Mouse (Mus musculus) liver, embryonic 12.5 days (tissue): Measurements from ENCODE around the gene Dnaja2. TPM values are rescaled to one million over a fixed set of nuclear protein-coding genes. Genes with fewer than 3 reads are reported as not detected.

Experiments used
- ATAC-seq: fragments of 200-750 bp; cut with Nextera tagmentation; 2 replicates; pipeline ENCODE4 v1.8.0; 2017; ENCODE audit warnings: moderate number of reproducible peaks, mild to moderate bottlenecking, moderate library complexity
- H3K27ac ChIP-seq: fragments of 300-500 bp; sonication (generic); 2 replicates; pipeline ENCODE4 v1.5.1; 2016; ENCODE audit warnings: mild to moderate bottlenecking
- H3K27me3 ChIP-seq: fragments of 300-500 bp; sonication (generic); replicated peaks from 2 replicates; pipeline ENCODE4 v1.6.1; 2016; ENCODE audit warnings: mild to moderate bottlenecking, moderate library complexity
- H3K36me3 ChIP-seq: fragments of 300-500 bp; sonication (generic); 2 replicates; pipeline ENCODE4 v1.6.1; 2016; ENCODE audit warnings: mild to moderate bottlenecking, moderate library complexity
- H3K4me1 ChIP-seq: fragments of 300-500 bp; sonication (generic); 2 replicates; pipeline ENCODE4 v1.6.1; 2016
- H3K4me2 ChIP-seq: fragments of 300-500 bp; sonication (generic); 2 replicates; pipeline ENCODE4 v1.6.1; 2016; ENCODE audit warnings: mild to moderate bottlenecking, moderate library complexity
- H3K4me3 ChIP-seq: fragments of 300-500 bp; sonication (generic); 2 replicates; pipeline ENCODE4 v1.5.1; 2016; ENCODE audit warnings: mild to moderate bottlenecking, moderate library complexity
- H3K9ac ChIP-seq: fragments of 300-500 bp; sonication (generic); 2 replicates; pipeline ENCODE4 v1.6.1; 2016; ENCODE audit warnings: mild to moderate bottlenecking, moderate library complexity
- H3K9me3 ChIP-seq: fragments of 300-500 bp; sonication (generic); replicated peaks from 2 replicates; pipeline ENCODE4 v1.6.1; 2016; ENCODE audit warnings: mild to moderate bottlenecking, moderate library complexity
- WGBS: fragments of 180-500 bp; shearing (Covaris S2); methylation state at CpG from one replicate; pipeline ENCODE4 v1.1.7; 2016; ENCODE audit not compliant: insufficient replicate concordance; 5-methylcytosine and 5-hydroxymethylcytosine counted together
- polyA plus RNA-seq: library from polyadenylated mRNA; unstranded; fragments of >200 nt; fragmentation: Nextera tagmentation; extraction: Ambion mirVana; gene quantifications from 2 replicates; pipeline ENCODE4 v1.2.1, GENCODE M21; 2016

The Dnaja2 gene
- polyA plus RNA-seq = 124 TPM in 2 replicates

GRCm38 (mm10) chr8:85555181-85556145 is at the start of gene Dnaja2:
Dnaja2 (minus strand) TSS chr8:85555344.
- H3K9ac ChIP-seq = peak within 1 kb of the TSS; percentile 91

GRCm38 (mm10) chr8:85604201-85604600 is 49.1 kb upstream of the Dnaja2 start:
- 47% methylated on average over 4 of the region's 4 CpGs for WGBS
- no peak overlapping the region for H3K4me2 ChIP-seq
- H3K4me3 ChIP-seq = no peak overlapping the region
- no peaks in the 10 kb centered on the region for H3K36me3 ChIP-seq
- ATAC-seq = no peak
- H3K4me1 ChIP-seq = no peaks in the 10 kb centered on the region
- no peak overlapping the region for H3K9ac ChIP-seq
- H3K27me3 ChIP-seq = no peaks in the 10 kb centered on the region
- no peaks in the 10 kb centered on the region for H3K9me3 ChIP-seq
- H3K27ac ChIP-seq = no peak overlapping the region

More at GRCm38 (mm10) chr8:85555181-85556145, at the start of gene Dnaja2:
- H3K9me3 ChIP-seq = no peaks in the 10 kb centered on the region
- ATAC-seq = peak; percentile 93
- peak within 1 kb of the TSS; percentile 91 for H3K4me2 ChIP-seq
- peaks cover 30% of the 10 kb centered on the region for H3K36me3 ChIP-seq
- WGBS = under 1% methylated on average over 77 of the region's 77 CpGs
- H3K27ac ChIP-seq = peak within 1 kb of the TSS; percentile 90
- H3K27me3 ChIP-seq = no peaks in the 10 kb centered on the region
- peak within 1 kb of the TSS; percentile 93 for H3K4me3 ChIP-seq
- H3K4me1 ChIP-seq = peaks cover 40% of the 10 kb centered on the region

GRCm38 (mm10) chr8:85603203-85603895 is 48.2 kb upstream of the Dnaja2 start:
- Histone ChIP-seq H3K27ac (no peak overlapping the region), H3K9ac (no peak overlapping the region), H3K4me1 (no peaks in the 10 kb centered on the region), H3K27me3 (no peaks in the 10 kb centered on the region), H3K4me2 (no peak overlapping the region), H3K4me3 (no peak overlapping the region), H3K36me3 (no peaks in the 10 kb centered on the region), H3K9me3 (no peaks in the 10 kb centered on the region)
- ATAC-seq = no peak
- 28% methylated on average over 8 of the region's 8 CpGs for WGBS

- Histone ChIP-seq H3K36me3 (no peaks in the 10 kb centered on the region), H3K9me3 (no peaks in the 10 kb centered on the region), H3K9ac (no peak overlapping the region), H3K4me1 (no peaks in the 10 kb centered on the region), H3K4me3 (no peak overlapping the region), H3K27me3 (no peaks in the 10 kb centered on the region), H3K4me2 (no peak overlapping the region), H3K27ac (no peak overlapping the region)
- ATAC-seq = no peak
- WGBS = 58% methylated on average over 4 of the region's 4 CpGs
Observed at GRCm38 (mm10) chr8:85602737-85603136, 47.6 kb upstream of the Dnaja2 start.

- H3K4me1 ChIP-seq = no peaks in the 10 kb centered on the region
- H3K36me3 ChIP-seq = no peaks in the 10 kb centered on the region
- H3K4me3 ChIP-seq = no peak overlapping the region
- H3K4me2 ChIP-seq = no peak overlapping the region
- no peaks in the 10 kb centered on the region for H3K27me3 ChIP-seq
- WGBS = 63% methylated on average over 8 of the region's 8 CpGs
- no peak overlapping the region for H3K9ac ChIP-seq
- H3K9me3 ChIP-seq = no peaks in the 10 kb centered on the region
- no peak overlapping the region for H3K27ac ChIP-seq
- no peak for ATAC-seq
Observed at GRCm38 (mm10) chr8:85601741-85602140, 46.6 kb upstream of the Dnaja2 start.

GRCm38 (mm10) chr8:85597413-85598191 is 42.5 kb upstream of the Dnaja2 start:
- no peaks in the 10 kb centered on the region for H3K4me1 ChIP-seq
- no peak overlapping the region for H3K4me3 ChIP-seq
- H3K4me2 ChIP-seq = no peak overlapping the region
- no peak overlapping the region for H3K27ac ChIP-seq
- H3K27me3 ChIP-seq = no peaks in the 10 kb centered on the region
- no peaks in the 10 kb centered on the region for H3K9me3 ChIP-seq
- WGBS = 50% methylated on average over 8 of the region's 8 CpGs
- ATAC-seq = no peak
- no peak overlapping the region for H3K9ac ChIP-seq
- H3K36me3 ChIP-seq = no peaks in the 10 kb centered on the region

GRCm38 (mm10) chr8:85595391-85595790 is 40.2 kb upstream of the Dnaja2 start:
- WGBS = 58% methylated on average over 6 of the region's 6 CpGs
- Histone ChIP-seq H3K4me2 (no peak overlapping the region), H3K36me3 (no peaks in the 10 kb centered on the region)

GRCm38 (mm10) chr8:85594983-85595382 is 39.8 kb upstream of the Dnaja2 start:
- no peaks in the 10 kb centered on the region for H3K4me1 ChIP-seq
- H3K9me3 ChIP-seq = no peaks in the 10 kb centered on the region
- no peaks in the 10 kb centered on the region for H3K36me3 ChIP-seq
- 43% methylated on average over 3 of the region's 3 CpGs for WGBS
- peak; percentile 44 for ATAC-seq
- H3K4me2 ChIP-seq = no peak overlapping the region
- H3K27me3 ChIP-seq = no peaks in the 10 kb centered on the region
- no peak overlapping the region for H3K9ac ChIP-seq
- no peak overlapping the region for H3K4me3 ChIP-seq
- H3K27ac ChIP-seq = no peak overlapping the region

More at GRCm38 (mm10) chr8:85595391-85595790, 40.2 kb upstream of the Dnaja2 start:
- Histone ChIP-seq H3K27me3 (no peaks in the 10 kb centered on the region), H3K27ac (no peak overlapping the region), H3K4me1 (no peaks in the 10 kb centered on the region), H3K9me3 (no peaks in the 10 kb centered on the region), H3K9ac (no peak overlapping the region), H3K4me3 (no peak overlapping the region)
- ATAC-seq = peak; percentile 71

GRCm38 (mm10) chr8:85593324-85593723 is 38.2 kb upstream of the Dnaja2 start:
- H3K4me3 ChIP-seq = no peak overlapping the region
- H3K4me2 ChIP-seq = no peak overlapping the region
- no peaks in the 10 kb centered on the region for H3K4me1 ChIP-seq
- no peaks in the 10 kb centered on the region for H3K36me3 ChIP-seq
- 63% methylated on average over 3 of the region's 3 CpGs for WGBS
- no peaks in the 10 kb centered on the region for H3K27me3 ChIP-seq
- no peaks in the 10 kb centered on the region for H3K9me3 ChIP-seq
- no peak overlapping the region for H3K9ac ChIP-seq
- H3K27ac ChIP-seq = no peak overlapping the region
- no peak for ATAC-seq

GRCm38 (mm10) chr8:85591532-85591931 is 36.4 kb upstream of the Dnaja2 start:
- no peak overlapping the region for H3K27ac ChIP-seq
- no peak overlapping the region for H3K4me2 ChIP-seq
- no peak for ATAC-seq
- H3K9me3 ChIP-seq = no peaks in the 10 kb centered on the region
- H3K36me3 ChIP-seq = no peaks in the 10 kb centered on the region
- H3K4me1 ChIP-seq = no peaks in the 10 kb centered on the region
- 56% methylated on average over 1 of the region's 1 CpGs for WGBS
- no peak overlapping the region for H3K4me3 ChIP-seq
- no peaks in the 10 kb centered on the region for H3K27me3 ChIP-seq
- no peak overlapping the region for H3K9ac ChIP-seq

- WGBS = 79% methylated on average over 1 of the region's 1 CpGs
- H3K4me3 ChIP-seq = no peak overlapping the region
- no peak overlapping the region for H3K9ac ChIP-seq
- no peak for ATAC-seq
- H3K36me3 ChIP-seq = no peaks in the 10 kb centered on the region
- no peaks in the 10 kb centered on the region for H3K27me3 ChIP-seq
- H3K4me1 ChIP-seq = no peaks in the 10 kb centered on the region
- no peaks in the 10 kb centered on the region for H3K9me3 ChIP-seq
- H3K27ac ChIP-seq = no peak overlapping the region
- H3K4me2 ChIP-seq = no peak overlapping the region
Observed at GRCm38 (mm10) chr8:85590258-85590657, 35.1 kb upstream of the Dnaja2 start.
